Mouse (Mus musculus) lung, postnatal 4 days (tissue): ENCODE data around the gene Cyp2a5.
"Not testable (repeated sequence)": the region's sequence is repeated elsewhere in the genome, so short reads cannot be mapped to it uniquely, and the experiment has no call there.

Source experiments
- DNase-seq, 2 experiments: peaks; one replicate each; pipeline ENCODE4 v3.0.0; 2021

Cyp2a5 gene

GRCm38 (mm10) chr7:26835059-26835458, at the start of gene Cyp2a5:
Gene Cyp2a5, plus strand, starts transcription at chr7:26835305.
- DNase-seq: not testable (repeated sequence)

- not testable (repeated sequence) for DNase-seq
These were observed 49.1 kb upstream of the Cyp2a5 start for GRCm38 (mm10) chr7:26786013-26786412.

- no peak for DNase-seq
These were observed 45.1 kb upstream of the Cyp2a5 start for GRCm38 (mm10) chr7:26789984-26790383.

- no peak for DNase-seq
These were observed 35.0 kb upstream of the Cyp2a5 start for GRCm38 (mm10) chr7:26800104-26800503.

GRCm38 (mm10) chr7:26800996-26801395, 34.1 kb upstream of the Cyp2a5 start:
- no peak for DNase-seq

- no peak for DNase-seq
These were observed 26.5 kb upstream of the Cyp2a5 start, which contains the start of gene Cyp2g1 for GRCm38 (mm10) chr7:26808592-26808991. Gene Cyp2g1, plus strand, starts transcription at chr7:26808892.

GRCm38 (mm10) chr7:26831556-26832292, 3.4 kb upstream of the Cyp2a5 start:
- DNase-seq: not testable (repeated sequence)

- not testable (repeated sequence) for DNase-seq
These were observed 2.4 kb upstream of the Cyp2a5 start for GRCm38 (mm10) chr7:26832668-26833067.

- DNase-seq: not testable (repeated sequence)
These were observed 8.3 kb downstream of the Cyp2a5 start for GRCm38 (mm10) chr7:26843400-26843799.

GRCm38 (mm10) chr7:26850063-26850462, 15.0 kb downstream of the Cyp2a5 start:
- not testable (repeated sequence) for DNase-seq

- not testable (repeated sequence) for DNase-seq
These were observed 43.5 kb downstream of the Cyp2a5 start for GRCm38 (mm10) chr7:26878581-26878980.

GRCm38 (mm10) chr7:26880600-26880999, 45.5 kb downstream of the Cyp2a5 start:
- not testable (repeated sequence) for DNase-seq
